Mouse (Mus musculus) hindbrain, embryonic 15.5 days (tissue): ENCODE results near the gene Fcgr2b. TPM values are rescaled to one million over a fixed set of nuclear protein-coding genes. Genes with fewer than 3 reads are reported as not detected.

Experiments used
- ATAC-seq: fragments of 200-750 bp; cut with Nextera tagmentation; 2 replicates; pipeline ENCODE4 v1.8.0; 2017; ENCODE audit warnings: low read depth, moderate number of reproducible peaks, moderate TSS enrichment; ENCODE audit not compliant: low FRiP score
- H3K27ac ChIP-seq: fragments of 300-500 bp; sonication (generic); replicated peaks from 2 replicates; pipeline ENCODE4 v1.5.1; 2015; ENCODE audit warnings: mild to moderate bottlenecking, inconsistent platforms
- H3K27me3 ChIP-seq: fragments of 300-500 bp; sonication (generic); 2 replicates; pipeline ENCODE4 v1.6.1; 2015; ENCODE audit warnings: control low read depth, inconsistent platforms
- H3K36me3 ChIP-seq: fragments of 300-500 bp; sonication (generic); 2 replicates; pipeline ENCODE4 v1.6.1; 2015; ENCODE audit warnings: control low read depth, inconsistent platforms
- H3K4me1 ChIP-seq: fragments of 300-500 bp; sonication (generic); replicated peaks from 2 replicates; pipeline ENCODE4 v1.6.1; 2015; ENCODE audit warnings: control low read depth, inconsistent platforms
- H3K4me2 ChIP-seq: fragments of 300-500 bp; sonication (generic); 2 replicates; pipeline ENCODE4 v1.6.1; 2015; ENCODE audit warnings: moderate library complexity, mild to moderate bottlenecking, inconsistent platforms
- H3K4me3 ChIP-seq: fragments of 300-500 bp; sonication (generic); 2 replicates; pipeline ENCODE4 v1.5.1; 2015; ENCODE audit warnings: mild to moderate bottlenecking, inconsistent platforms
- H3K9ac ChIP-seq: fragments of 300-500 bp; sonication (generic); 2 replicates; pipeline ENCODE4 v1.6.1; 2015; ENCODE audit warnings: inconsistent platforms
- H3K9me3 ChIP-seq: fragments of 300-500 bp; sonication (generic); 2 replicates; pipeline ENCODE4 v1.6.1; 2016; ENCODE audit warnings: control low read depth, inconsistent platforms
- WGBS: fragments of 180-500 bp; shearing (Covaris S2); methylation state at CpG from one replicate; pipeline ENCODE4 v1.1.7; 2015; 5-methylcytosine and 5-hydroxymethylcytosine counted together
- polyA plus RNA-seq: library from polyadenylated mRNA; unstranded; fragments of >200 nt; fragmentation: Nextera tagmentation; extraction: Ambion mirVana; gene quantifications from 2 replicates; pipeline ENCODE4 v1.2.1, GENCODE M21; 2015

Gene Fcgr2b
- polyA plus RNA-seq, 1 experiment from 2014 or later, result 1.7 TPM

DNA sequence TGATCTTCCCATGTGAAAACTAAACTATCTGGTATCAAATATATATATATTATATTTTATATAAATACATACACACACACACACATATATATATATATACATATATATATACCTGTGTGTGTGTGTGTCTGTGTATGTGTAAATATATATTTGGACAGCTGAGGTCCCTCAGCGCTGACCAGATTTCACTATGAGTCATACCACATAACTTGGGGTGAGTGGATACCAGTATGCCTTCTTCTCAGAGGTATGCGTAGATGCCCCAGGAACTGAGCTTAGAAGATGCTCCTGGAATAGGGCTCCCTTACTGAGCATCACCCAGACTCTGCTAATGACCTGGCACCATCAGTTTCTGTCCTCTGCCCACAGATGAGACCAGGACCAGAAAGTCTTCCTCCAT, 1.6 kb downstream of the Fcgr2b start:
- Histone ChIP-seq H3K36me3 (no peaks in the 10 kb centered on the region), H3K27me3 (no peaks in the 10 kb centered on the region), H3K9me3 (no peaks in the 10 kb centered on the region), H3K4me3 (no peak overlapping the region), H3K4me2 (no peak overlapping the region), H3K9ac (no peak overlapping the region), H3K4me1 (no peaks in the 10 kb centered on the region), H3K27ac (no peak overlapping the region)
- WGBS, result 92% methylated on average over 2 of the region's 2 CpGs
- no peak for ATAC-seq

DNA sequence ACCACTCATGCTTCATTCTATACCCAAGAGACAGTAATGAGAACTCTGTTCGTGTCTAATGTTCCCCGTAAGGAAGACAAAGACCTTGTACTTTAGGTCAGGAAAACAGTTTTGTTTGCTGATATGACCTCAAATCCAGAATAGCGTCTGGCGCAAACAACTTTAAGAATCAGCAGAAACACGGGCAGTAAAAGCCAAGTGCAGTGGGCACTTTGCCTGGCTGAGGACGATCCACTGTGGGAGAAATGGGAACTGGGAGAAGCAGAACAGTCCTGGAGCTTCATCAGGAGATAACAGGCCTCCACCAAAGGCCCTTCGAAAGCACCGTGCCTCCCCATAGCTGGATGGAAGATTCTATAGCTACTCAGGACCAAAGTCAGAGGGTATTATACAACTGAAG, 2.2 kb downstream of the Fcgr2b start:
- ATAC-seq, result no peak
- Histone ChIP-seq H3K9me3 (no peaks in the 10 kb centered on the region), H3K36me3 (no peaks in the 10 kb centered on the region), H3K9ac (no peak overlapping the region), H3K4me1 (no peaks in the 10 kb centered on the region), H3K27me3 (no peaks in the 10 kb centered on the region), H3K4me2 (no peak overlapping the region), H3K27ac (no peak overlapping the region), H3K4me3 (no peak overlapping the region)
- WGBS, result 86% methylated on average over 8 of the region's 8 CpGs

- ATAC-seq, result no peak
- 88% methylated on average over 4 of the region's 4 CpGs for WGBS
- H3K27ac ChIP-seq, result no peak overlapping the region
Observed at GRCm38 (mm10) chr1:170972936-170973335, 3.4 kb downstream of the Fcgr2b start.

DNA sequence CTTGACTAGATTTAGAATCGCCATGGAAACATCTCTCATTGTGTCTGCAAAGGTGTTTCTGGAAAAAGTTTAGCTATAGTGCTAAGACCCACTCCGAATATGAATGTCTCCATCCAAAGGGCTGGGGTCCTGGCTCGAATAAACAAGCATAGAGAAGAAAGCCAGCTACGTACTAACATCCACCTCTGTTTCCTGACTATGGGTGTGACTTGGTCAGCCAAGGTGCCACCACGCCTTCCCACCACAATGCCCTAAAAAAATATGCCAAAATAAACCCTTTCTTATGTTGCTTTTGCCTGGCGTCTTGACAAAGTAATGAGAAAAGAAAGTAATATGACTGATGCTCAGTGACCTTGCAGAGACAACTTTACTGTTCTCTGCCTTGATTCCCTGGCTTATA, 3.9 kb downstream of the Fcgr2b start:
- H3K4me1 ChIP-seq, result no peaks in the 10 kb centered on the region
- H3K4me2 ChIP-seq, result no peak overlapping the region
- no peak for ATAC-seq
- no peak overlapping the region for H3K27ac ChIP-seq
- no peak overlapping the region for H3K9ac ChIP-seq
- H3K4me3 ChIP-seq, result no peak overlapping the region
- 87% methylated on average over 6 of the region's 6 CpGs for WGBS
- no peaks in the 10 kb centered on the region for H3K9me3 ChIP-seq
- H3K27me3 ChIP-seq, result no peaks in the 10 kb centered on the region
- no peaks in the 10 kb centered on the region for H3K36me3 ChIP-seq

More at GRCm38 (mm10) chr1:170972936-170973335, 3.4 kb downstream of the Fcgr2b start:
- no peak overlapping the region for H3K4me2 ChIP-seq
- H3K27me3 ChIP-seq, result no peaks in the 10 kb centered on the region
- H3K4me3 ChIP-seq, result no peak overlapping the region
- no peaks in the 10 kb centered on the region for H3K4me1 ChIP-seq
- no peak overlapping the region for H3K9ac ChIP-seq
- no peaks in the 10 kb centered on the region for H3K36me3 ChIP-seq
- no peaks in the 10 kb centered on the region for H3K9me3 ChIP-seq

DNA sequence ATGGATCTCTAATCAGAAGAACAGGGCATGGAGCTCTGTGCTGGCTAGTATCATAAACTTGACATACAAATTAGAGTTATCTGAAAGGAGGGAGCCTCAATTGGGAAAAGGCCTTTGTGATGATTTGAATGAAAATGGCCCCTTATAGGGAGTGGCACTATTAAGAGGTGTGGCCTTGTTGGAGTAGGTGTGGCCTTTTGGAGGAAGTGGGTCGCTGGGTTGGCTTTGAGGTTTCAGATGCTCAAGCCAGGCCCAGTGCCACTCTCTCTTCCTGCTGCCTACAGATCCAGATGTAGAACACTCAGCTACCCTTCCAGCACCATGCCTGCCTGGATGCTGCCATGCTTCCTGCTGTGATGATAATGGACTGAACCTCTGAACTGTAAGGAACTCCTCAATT, 7.8 kb downstream of the Fcgr2b start:
- H3K4me2 ChIP-seq, result no peak overlapping the region
- WGBS, result 67% methylated on average over 1 of the region's 1 CpGs
- no peaks in the 10 kb centered on the region for H3K36me3 ChIP-seq
- H3K9me3 ChIP-seq, result no peaks in the 10 kb centered on the region
- no peaks in the 10 kb centered on the region for H3K4me1 ChIP-seq
- no peak for ATAC-seq
- no peak overlapping the region for H3K27ac ChIP-seq
- H3K4me3 ChIP-seq, result no peak overlapping the region
- no peaks in the 10 kb centered on the region for H3K27me3 ChIP-seq
- H3K9ac ChIP-seq, result no peak overlapping the region

DNA sequence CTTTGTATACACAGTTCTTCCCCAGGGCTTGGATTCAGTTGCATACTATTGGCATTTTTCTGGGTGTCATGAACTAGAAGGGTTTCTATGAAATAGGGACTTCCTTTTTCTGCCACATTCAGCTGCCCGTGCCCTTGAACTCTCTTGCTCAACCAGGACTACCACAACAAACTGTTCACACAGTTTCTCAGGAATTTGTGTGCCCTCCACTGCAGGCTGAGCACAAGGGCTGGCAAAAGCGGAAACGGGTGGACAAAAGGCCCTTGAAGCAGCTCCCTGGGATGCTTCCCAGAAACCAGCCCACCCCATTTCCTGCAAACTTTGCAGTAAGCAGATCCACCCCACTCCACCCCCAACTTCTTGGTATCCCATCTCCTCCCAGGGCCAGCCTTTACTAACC, 8.8 kb downstream of the Fcgr2b start:
- Histone ChIP-seq H3K27ac (no peak overlapping the region), H3K9ac (no peak overlapping the region), H3K4me1 (no peaks in the 10 kb centered on the region), H3K36me3 (no peaks in the 10 kb centered on the region), H3K4me2 (no peak overlapping the region), H3K27me3 (no peaks in the 10 kb centered on the region), H3K4me3 (no peak overlapping the region), H3K9me3 (no peaks in the 10 kb centered on the region)
- WGBS, result 84% methylated on average over 3 of the region's 3 CpGs
- ATAC-seq, result no peak

- WGBS, result 73% methylated on average over 7 of the region's 7 CpGs
- no peak overlapping the region for H3K9ac ChIP-seq
- H3K4me1 ChIP-seq, result no peaks in the 10 kb centered on the region
- no peaks in the 10 kb centered on the region for H3K27me3 ChIP-seq
- H3K4me3 ChIP-seq, result no peak overlapping the region
- no peaks in the 10 kb centered on the region for H3K36me3 ChIP-seq
- H3K4me2 ChIP-seq, result no peak overlapping the region
- ATAC-seq, result no peak
- no peaks in the 10 kb centered on the region for H3K9me3 ChIP-seq
- H3K27ac ChIP-seq, result no peak overlapping the region
Observed at GRCm38 (mm10) chr1:170963087-170963486, 13.3 kb downstream of the Fcgr2b start.

GRCm38 (mm10) chr1:170962301-170962700, 14.0 kb downstream of the Fcgr2b start:
- no peak overlapping the region for H3K9ac ChIP-seq
- H3K4me2 ChIP-seq, result no peak overlapping the region
- ATAC-seq, result no peak
- no peaks in the 10 kb centered on the region for H3K36me3 ChIP-seq
- no peaks in the 10 kb centered on the region for H3K4me1 ChIP-seq
- H3K27me3 ChIP-seq, result no peaks in the 10 kb centered on the region
- H3K9me3 ChIP-seq, result no peaks in the 10 kb centered on the region
- 74% methylated on average over 2 of the region's 2 CpGs for WGBS
- no peak overlapping the region for H3K27ac ChIP-seq
- H3K4me3 ChIP-seq, result no peak overlapping the region

DNA sequence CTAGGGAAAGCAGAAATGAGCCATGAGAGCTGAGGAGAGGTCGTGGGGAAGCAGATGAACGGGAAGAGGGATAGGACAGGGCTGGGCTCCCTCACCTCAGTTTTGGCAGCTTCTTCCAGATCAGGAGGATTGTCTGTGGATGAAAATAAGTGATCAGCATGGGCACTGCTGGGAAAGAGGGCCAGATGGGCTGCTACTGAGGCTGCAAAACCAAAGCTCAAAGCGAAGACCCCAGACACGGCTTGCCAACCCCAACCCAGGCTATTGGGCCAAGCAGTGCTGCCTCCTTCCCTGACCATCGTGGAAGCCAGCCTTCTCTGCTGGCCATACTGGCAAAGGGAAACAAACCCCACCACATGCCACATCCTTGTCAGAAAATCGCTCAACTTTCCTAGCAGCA, 15.2 kb downstream of the Fcgr2b start:
- Histone ChIP-seq H3K9ac (no peak overlapping the region), H3K9me3 (no peaks in the 10 kb centered on the region), H3K4me2 (no peak overlapping the region), H3K4me1 (no peaks in the 10 kb centered on the region), H3K36me3 (no peaks in the 10 kb centered on the region), H3K4me3 (no peak overlapping the region), H3K27me3 (no peaks in the 10 kb centered on the region), H3K27ac (no peak overlapping the region)
- WGBS, result 80% methylated on average over 6 of the region's 6 CpGs
- ATAC-seq, result no peak

GRCm38 (mm10) chr1:170959791-170960190, 16.6 kb downstream of the Fcgr2b start:
- Histone ChIP-seq H3K27me3 (no peaks in the 10 kb centered on the region), H3K9ac (no peak overlapping the region), H3K4me3 (no peak overlapping the region), H3K27ac (no peak overlapping the region), H3K4me1 (no peaks in the 10 kb centered on the region), H3K4me2 (no peak overlapping the region), H3K36me3 (no peaks in the 10 kb centered on the region), H3K9me3 (no peaks in the 10 kb centered on the region)
- 92% methylated on average over 2 of the region's 2 CpGs for WGBS
- ATAC-seq, result no peak

GRCm38 (mm10) chr1:170958225-170958624, 18.1 kb downstream of the Fcgr2b start:
- Histone ChIP-seq H3K4me3 (no peak overlapping the region), H3K27me3 (no peaks in the 10 kb centered on the region), H3K4me1 (no peaks in the 10 kb centered on the region), H3K27ac (no peak overlapping the region), H3K4me2 (no peak overlapping the region), H3K36me3 (no peaks in the 10 kb centered on the region), H3K9me3 (no peaks in the 10 kb centered on the region), H3K9ac (no peak overlapping the region)
- WGBS, result 64% methylated on average over 3 of the region's 3 CpGs
- no peak for ATAC-seq

DNA sequence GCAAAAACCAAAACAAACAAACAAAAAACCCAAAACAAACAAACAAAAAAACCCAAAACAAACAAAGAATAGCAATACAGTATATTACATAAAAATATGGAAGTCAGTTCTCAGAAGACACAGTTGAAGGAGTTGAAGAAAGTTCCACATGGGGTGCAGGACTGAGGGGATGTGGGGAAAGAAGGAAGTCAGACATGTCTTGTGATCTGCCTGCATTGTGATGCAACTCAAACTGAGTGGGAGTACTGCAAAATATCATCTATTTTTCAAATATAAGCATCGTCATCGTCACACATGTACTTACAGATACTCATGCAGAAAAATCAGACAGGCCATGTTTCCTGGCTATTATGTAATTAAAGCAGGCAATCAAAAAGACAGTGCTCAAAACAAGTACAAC, 23.2 kb downstream of the Fcgr2b start:
- no peaks in the 10 kb centered on the region for H3K36me3 ChIP-seq
- no peak overlapping the region for H3K4me3 ChIP-seq
- WGBS, result 90% methylated on average over 2 of the region's 2 CpGs
- H3K27me3 ChIP-seq, result no peaks in the 10 kb centered on the region
- no peaks in the 10 kb centered on the region for H3K4me1 ChIP-seq
- no peak overlapping the region for H3K4me2 ChIP-seq
- ATAC-seq, result no peak
- H3K9me3 ChIP-seq, result no peaks in the 10 kb centered on the region
- no peak overlapping the region for H3K27ac ChIP-seq
- no peak overlapping the region for H3K9ac ChIP-seq

DNA sequence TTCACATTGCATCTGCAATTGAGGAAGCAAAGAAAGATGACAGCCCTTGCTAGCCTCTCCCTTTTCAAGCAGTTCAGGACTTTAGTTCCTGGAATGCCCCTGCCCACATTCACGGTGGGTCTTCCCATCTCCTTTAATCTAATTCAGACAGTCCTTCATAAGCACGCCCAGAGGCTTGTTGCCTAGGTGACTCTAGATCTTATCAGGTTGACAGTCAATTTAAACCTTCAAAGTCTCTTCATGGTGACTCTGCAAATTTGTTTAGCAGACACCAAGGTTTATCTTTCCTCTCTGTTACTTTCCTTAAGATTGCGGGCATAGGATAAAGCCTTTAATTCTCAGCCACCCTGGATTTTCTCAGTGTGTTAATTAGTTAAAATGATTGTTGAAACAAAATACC, 25.6 kb downstream of the Fcgr2b start:
- no peak for ATAC-seq
- H3K4me2 ChIP-seq, result no peak overlapping the region
- H3K9ac ChIP-seq, result no peak overlapping the region
- no peak overlapping the region for H3K4me3 ChIP-seq
- H3K27me3 ChIP-seq, result no peaks in the 10 kb centered on the region
- WGBS, result 70% methylated on average over 3 of the region's 3 CpGs
- no peaks in the 10 kb centered on the region for H3K36me3 ChIP-seq
- H3K9me3 ChIP-seq, result no peaks in the 10 kb centered on the region
- no peaks in the 10 kb centered on the region for H3K4me1 ChIP-seq
- H3K27ac ChIP-seq, result no peak overlapping the region
